Mouse (Mus musculus): Measurements from ENCODE around the gene Cep70.

Cep70 gene

DNA sequence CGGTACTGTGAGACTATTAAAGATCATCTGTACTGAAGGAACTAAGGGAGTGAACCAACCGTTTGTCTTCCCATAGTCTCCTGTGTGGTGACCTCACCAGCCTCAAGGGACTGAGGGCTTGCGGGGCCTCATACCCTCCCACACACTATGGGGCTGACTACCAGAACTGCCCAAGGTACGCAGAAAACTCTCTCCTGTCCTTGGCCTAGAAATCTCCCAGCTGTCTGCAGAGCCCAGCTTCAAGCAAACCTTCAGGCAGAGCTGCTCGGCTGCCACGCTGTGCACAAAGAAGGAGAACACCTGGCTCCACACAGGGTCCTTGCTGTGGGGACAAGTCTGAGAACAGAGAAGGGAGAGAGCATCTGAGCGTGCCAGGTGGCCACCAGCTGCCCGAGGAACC lies 76.8 kb downstream of the Cep70 start:
- no peak for DNase-seq

DNA sequence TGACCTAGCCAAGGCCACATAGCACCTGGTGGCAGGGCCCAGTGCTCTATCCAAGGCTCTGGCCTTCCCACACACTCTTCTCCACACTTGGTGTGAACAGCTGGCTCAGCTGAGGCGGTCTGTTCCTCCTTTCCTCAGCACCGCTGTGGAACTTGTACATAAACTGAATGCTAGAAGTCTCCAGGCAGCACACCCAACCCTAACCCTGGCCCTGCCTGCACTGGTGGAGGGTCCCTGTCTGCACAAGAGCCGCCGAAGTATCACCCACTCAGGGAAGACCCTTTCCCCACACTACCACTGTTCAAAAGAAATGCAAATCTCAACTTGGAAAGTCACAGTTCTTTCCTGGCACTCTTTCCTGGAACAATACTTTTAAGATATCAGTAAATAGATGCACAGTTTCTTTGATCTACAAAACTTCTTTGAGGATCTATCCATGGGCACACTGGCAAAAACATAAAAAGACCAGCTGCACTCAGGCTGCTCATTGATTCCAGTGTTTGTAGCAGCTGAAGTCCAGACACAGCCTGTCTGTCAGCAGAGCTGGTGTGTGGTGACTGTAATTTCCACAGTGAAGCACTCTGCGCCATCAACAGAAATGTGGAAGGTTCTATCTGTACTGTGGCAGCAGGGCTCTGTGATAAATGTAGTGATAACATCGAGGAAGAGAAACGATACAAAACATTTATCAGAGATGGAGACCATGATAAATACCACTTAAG lies 82.2 kb downstream of the Cep70 start:
- no peak for DNase-seq

DNA sequence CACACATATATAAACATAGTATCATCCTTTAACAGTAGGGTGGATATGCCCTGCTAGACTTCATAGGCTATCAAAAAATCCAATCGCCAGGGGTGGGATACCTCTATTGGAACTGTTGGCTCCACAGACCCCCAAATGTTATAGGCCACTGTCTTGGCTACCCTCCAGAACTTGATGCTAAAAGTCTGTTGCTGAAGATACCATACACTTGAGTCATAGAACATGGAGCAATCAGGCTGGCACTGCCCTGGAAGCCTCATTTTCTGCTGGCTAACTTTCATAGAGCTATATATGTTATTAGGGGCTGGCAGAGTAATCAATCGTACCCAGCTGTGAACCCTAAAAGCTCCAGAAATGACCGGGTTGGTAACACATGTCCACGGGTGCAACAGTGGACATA lies 82.8 kb downstream of the Cep70 start:
- no peak for DNase-seq

DNA sequence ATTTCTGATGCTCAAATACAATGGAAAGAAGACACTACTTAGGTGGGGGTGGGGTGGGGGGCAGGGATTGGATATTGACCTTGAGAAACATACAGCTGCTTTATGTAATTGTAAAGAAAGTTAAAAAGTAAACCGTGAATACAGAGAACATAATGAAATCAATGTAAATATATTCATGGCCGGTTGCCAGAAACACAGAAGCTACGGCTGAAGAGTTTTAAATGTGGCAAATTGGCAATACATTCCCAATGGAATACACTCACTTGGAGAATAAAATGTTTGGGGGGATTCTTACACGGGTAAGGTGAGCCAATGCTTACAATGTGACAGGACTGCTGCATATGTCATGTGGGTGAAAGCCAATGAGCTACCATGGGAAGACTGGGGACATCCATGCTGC lies 83.7 kb downstream of the Cep70 start:
- no peak for DNase-seq

DNA sequence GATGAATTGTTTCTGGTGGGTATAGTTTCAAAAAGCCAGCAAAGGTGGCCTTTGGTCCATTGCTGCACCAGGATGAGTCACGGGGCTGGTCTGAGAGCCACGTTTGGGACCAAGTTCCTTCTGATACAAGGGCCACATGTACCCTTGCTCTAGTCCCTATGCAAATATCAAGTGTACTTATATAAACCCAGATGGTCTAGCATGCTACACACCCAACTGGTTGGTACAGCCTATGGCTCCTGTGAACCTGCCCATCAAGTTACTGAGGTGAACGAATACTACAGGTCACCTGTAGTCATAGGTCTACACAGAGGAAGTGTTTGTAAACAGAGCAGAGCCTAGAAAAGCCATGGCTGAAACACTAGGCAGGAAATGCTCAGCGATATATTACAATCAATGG lies 93.4 kb downstream of the Cep70 start:
- no peak for DNase-seq

DNA sequence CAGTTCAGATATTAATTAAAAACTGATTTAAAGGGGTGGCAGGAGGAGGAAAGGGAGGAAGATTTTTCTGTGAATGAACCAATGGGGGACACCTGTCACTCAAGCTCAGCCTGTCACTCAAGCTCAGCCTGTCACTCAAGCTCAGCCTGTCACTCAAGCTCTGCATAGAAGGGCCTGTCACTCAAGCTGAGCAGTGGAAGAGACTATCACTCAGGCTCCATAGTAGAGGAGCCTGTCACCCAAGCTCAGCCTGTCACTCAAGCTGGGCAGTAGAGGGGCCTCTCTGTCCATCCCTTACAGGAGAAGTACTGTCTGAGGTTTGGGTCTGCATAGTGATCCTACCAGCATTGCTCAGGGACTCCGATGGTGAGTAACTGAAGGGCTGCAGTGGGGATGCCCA lies 95.1 kb downstream of the Cep70 start:
- no peak for DNase-seq

DNA sequence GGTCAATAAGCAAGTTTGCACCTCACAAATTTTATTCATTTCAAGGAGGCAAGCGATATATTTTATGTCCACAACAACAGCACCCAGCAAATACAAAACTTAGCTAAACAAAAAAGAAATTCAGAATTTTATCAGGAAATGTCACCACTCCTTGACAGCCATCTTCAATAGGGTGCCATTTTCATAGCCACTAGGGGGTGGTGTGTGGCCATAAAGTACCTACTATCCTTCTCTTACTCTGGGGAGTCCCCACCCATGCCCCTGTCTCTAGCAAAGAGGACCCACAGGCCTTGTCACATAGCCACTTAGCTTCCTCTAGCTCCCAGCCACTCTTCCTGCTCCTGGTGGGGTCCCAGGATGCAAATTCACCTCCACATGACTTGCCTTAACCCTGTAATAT lies 96.0 kb downstream of the Cep70 start:
- no peak for DNase-seq

DNA sequence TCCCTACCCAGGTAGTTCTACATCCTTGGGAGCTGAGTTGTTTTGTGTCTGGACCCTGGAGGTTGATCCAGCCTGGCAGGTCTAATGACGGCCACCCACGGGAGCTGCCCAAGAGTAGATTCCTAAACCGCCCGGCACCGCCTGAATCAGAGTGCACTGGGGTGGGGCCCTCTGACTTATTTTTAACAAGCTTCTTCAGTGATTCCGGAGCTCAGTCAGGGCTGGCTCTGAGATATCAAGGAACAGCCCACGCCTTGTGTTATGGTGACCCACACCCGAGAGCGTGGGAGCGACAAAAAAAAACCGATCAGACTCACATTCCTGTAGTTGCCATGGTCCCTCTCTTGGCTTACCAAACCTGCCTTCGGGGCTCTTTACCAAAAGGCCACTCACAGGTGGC lies 97.0 kb downstream of the Cep70 start:
- DNase-seq = no peak

DNA sequence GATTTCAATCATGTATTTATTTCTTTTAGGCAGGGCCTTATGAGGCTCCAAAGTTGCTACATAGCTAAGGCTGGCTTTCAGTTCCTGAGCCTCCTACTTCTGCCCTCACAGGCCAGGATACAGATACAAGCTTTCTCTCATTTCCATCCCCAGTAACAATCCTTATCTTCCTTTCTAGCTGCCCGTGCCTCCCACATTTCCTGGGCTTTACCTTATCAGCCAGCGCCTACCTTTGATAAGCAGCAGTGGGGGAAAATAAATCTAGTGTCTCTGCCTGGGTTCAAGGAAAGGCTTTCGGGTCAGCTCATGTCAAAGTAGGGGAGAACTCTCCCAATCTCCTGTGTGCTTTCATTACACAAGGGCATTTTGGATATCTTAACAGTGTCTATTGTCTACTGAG lies 98.4 kb downstream of the Cep70 start:
- no peak for DNase-seq

DNA sequence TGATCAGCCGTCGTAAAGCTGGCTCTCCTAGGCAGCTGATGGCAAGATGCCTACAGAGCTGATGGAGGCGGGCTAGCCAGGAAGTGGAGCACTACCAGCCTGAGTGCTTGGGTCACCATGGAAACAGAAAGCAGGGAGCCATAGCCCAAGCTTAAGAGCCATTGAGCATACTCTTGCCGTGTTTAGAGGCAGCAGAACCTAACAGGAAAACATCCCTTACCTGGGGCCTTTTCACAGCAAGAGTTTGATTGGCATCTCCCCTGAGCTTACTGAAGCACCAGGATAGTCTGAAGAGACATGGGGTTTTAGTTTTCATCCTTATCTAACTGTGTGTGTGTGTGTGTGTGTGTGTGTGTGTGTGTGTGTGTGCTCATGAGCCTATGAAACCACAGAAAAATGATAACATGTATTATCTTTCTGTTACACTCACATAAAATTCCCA lies 102.2 kb downstream of the Cep70 start:
- no peak for DNase-seq

All from cerebellum, postnatal 36 days (tissue).